Mouse (Mus musculus): ENCODE data around the gene Slc35d3.

GRCm38 (mm10) chr10:19850544-19850997 is 688 bp downstream of the Slc35d3 start:
- TF ChIP-seq POLR2A (IDR thresholded peaks at IDR 0.05; ENCODE audit: low read depth, low read length) (no peak), CTCF (IDR thresholded peaks at IDR 0.05; ENCODE audit: borderline replicate concordance, insufficient read depth, low read length) (no peak)

Data from embryonic fibroblast, embryonic 13.5 days (primary cell).